Mouse (Mus musculus) lung, postnatal 0 days (tissue): ENCODE results near the gene Cmss1. TPM values are rescaled to one million over a fixed set of nuclear protein-coding genes. Genes with fewer than 3 reads are reported as not detected.
A peak's percentile ranks its signal among the peaks of the same experiment; 100 is the strongest.

Source experiments
- ATAC-seq: fragments of 200-750 bp; cut with Nextera tagmentation; 2 replicates; pipeline ENCODE4 v1.8.0; 2017; ENCODE audit warnings: moderate library complexity
- DNase-seq: peaks from one replicate; pipeline ENCODE4 v3.0.0-alpha.2; 2016; ENCODE audit warnings: low spot score
- H3K27ac ChIP-seq: fragments of 300-500 bp; sonication (generic); 2 replicates; pipeline ENCODE4 v1.5.1; 2014; ENCODE audit warnings: antibody characterized with exemption, mild to moderate bottlenecking, low read length, mixed read lengths
- H3K27me3 ChIP-seq: fragments of 300-500 bp; sonication (generic); replicated peaks from 2 replicates; pipeline ENCODE4 v1.6.1; 2014; ENCODE audit warnings: low read length, mixed read lengths; ENCODE audit not compliant: insufficient read depth
- H3K36me3 ChIP-seq: fragments of 300-500 bp; sonication (generic); 2 replicates; pipeline ENCODE4 v1.6.1; 2014; ENCODE audit warnings: low read length, mixed read lengths; ENCODE audit not compliant: insufficient read depth
- H3K4me1 ChIP-seq: fragments of 300-500 bp; sonication (generic); 2 replicates; pipeline ENCODE4 v1.6.1; 2014; ENCODE audit warnings: antibody characterized with exemption, low read depth, low read length, mixed read lengths; ENCODE audit not compliant: insufficient read depth
- H3K4me2 ChIP-seq: fragments of 300-500 bp; sonication (generic); replicated peaks from 2 replicates; pipeline ENCODE4 v1.6.1; 2014; ENCODE audit warnings: low read depth, mild to moderate bottlenecking, low read length, moderate library complexity, mixed read lengths
- H3K4me3 ChIP-seq: fragments of 300-500 bp; sonication (generic); 2 replicates; pipeline ENCODE4 v1.5.1; 2014; ENCODE audit warnings: low read depth, low read length
- H3K9ac ChIP-seq: fragments of 300-500 bp; sonication (generic); replicated peaks from 2 replicates; pipeline ENCODE4 v1.6.1; 2014; ENCODE audit warnings: low read depth, mild to moderate bottlenecking
- H3K9me3 ChIP-seq: fragments of 300-500 bp; sonication (generic); 2 replicates; pipeline ENCODE4 v1.6.1; 2016; ENCODE audit warnings: low read length, mixed read lengths
- CTCF ChIP-seq: IDR thresholded peaks from 2 replicates; pipeline ENCODE4 v1.5.1; 2016; ENCODE audit warnings: antibody characterized with exemption, mild to moderate bottlenecking
- EP300 ChIP-seq: IDR thresholded peaks from 2 replicates; pipeline ENCODE4 v1.6.1; 2016; ENCODE audit warnings: antibody characterized with exemption, mild to moderate bottlenecking, control low read depth
- WGBS: fragments of 180-500 bp; shearing (Covaris S2); extraction: QIAGEN DNeasy Blood & Tissue Kit; methylation state at CpG from one replicate; pipeline ENCODE4 v1.1.7; 2014; 5-methylcytosine and 5-hydroxymethylcytosine counted together
- polyA plus RNA-seq: library from polyadenylated mRNA; unstranded; fragments of >200 nt; fragmentation: Nextera tagmentation; extraction: Ambion mirVana; gene quantifications from 2 replicates; pipeline ENCODE4 v1.2.1, GENCODE M21; 2015

The Cmss1 gene
- polyA plus RNA-seq, 1 experiment from 2014 or later: 23.1 TPM

GRCm38 (mm10) chr16:57417017-57417416 lies 189.6 kb downstream of the Cmss1 start:
- TF ChIP-seq CTCF: no peak
- TF ChIP-seq EP300: peak; percentile 72

GRCm38 (mm10) chr16:57416049-57416448 lies 190.6 kb downstream of the Cmss1 start:
- Histone ChIP-seq H3K4me1 (peaks cover 2% of the 10 kb centered on the region; the same call in 1 of the 2 replicates), H3K4me3 (no peak overlapping the region), H3K9ac (no peak overlapping the region), H3K27ac (no peak overlapping the region), H3K4me2 (no peak overlapping the region), H3K27me3 (no peaks in the 10 kb centered on the region), H3K36me3 (no peaks in the 10 kb centered on the region), H3K9me3 (no peaks in the 10 kb centered on the region)
- WGBS: 58% methylated on average over 2 of the region's 2 CpGs
- DNase-seq (no peak), ATAC-seq (no peak)
- TF ChIP-seq EP300 (no peak), CTCF (no peak)

More at GRCm38 (mm10) chr16:57417017-57417416, 189.6 kb downstream of the Cmss1 start:
- 58% methylated on average over 9 of the region's 9 CpGs for WGBS
- Histone ChIP-seq H3K4me2 (no peak overlapping the region), H3K9me3 (no peaks in the 10 kb centered on the region), H3K9ac (no peak overlapping the region), H3K4me1 (peaks cover 10% of the 10 kb centered on the region), H3K4me3 (no peak overlapping the region), H3K36me3 (no peaks in the 10 kb centered on the region), H3K27ac (no peak overlapping the region), H3K27me3 (no peaks in the 10 kb centered on the region)
- DNase-seq: peak; percentile 34
- ATAC-seq: peak; percentile 41

GRCm38 (mm10) chr16:57412766-57413165 lies 193.9 kb downstream of the Cmss1 start:
- Histone ChIP-seq H3K4me3 (no peak overlapping the region), H3K27ac (no peak overlapping the region), H3K4me1 (no peaks in the 10 kb centered on the region), H3K9me3 (no peaks in the 10 kb centered on the region), H3K9ac (no peak overlapping the region), H3K36me3 (no peaks in the 10 kb centered on the region), H3K27me3 (no peaks in the 10 kb centered on the region), H3K4me2 (no peak overlapping the region)
- DNase-seq: no peak
- WGBS: 42% methylated on average over 4 of the region's 4 CpGs
- ATAC-seq: no peak
- TF ChIP-seq CTCF (no peak), EP300 (no peak)

GRCm38 (mm10) chr16:57403825-57404224 lies 202.8 kb downstream of the Cmss1 start:
- no peak overlapping the region for H3K4me3 ChIP-seq
- no peak overlapping the region for H3K4me2 ChIP-seq
- H3K9me3 ChIP-seq: no peaks in the 10 kb centered on the region
- peak; percentile 69 for DNase-seq
- TF ChIP-seq CTCF (no peak), EP300 (peak; percentile 89)
- H3K9ac ChIP-seq: no peak overlapping the region
- no peaks in the 10 kb centered on the region for H3K36me3 ChIP-seq
- H3K27ac ChIP-seq: no peak overlapping the region
- WGBS: 40% methylated on average over 5 of the region's 5 CpGs
- ATAC-seq: peak; percentile 74
- no peaks in the 10 kb centered on the region for H3K4me1 ChIP-seq
- H3K27me3 ChIP-seq: no peaks in the 10 kb centered on the region

GRCm38 (mm10) chr16:57402910-57403309 lies 203.8 kb downstream of the Cmss1 start:
- TF ChIP-seq CTCF: no peak
- no peak for TF ChIP-seq EP300
- ATAC-seq: no peak
- Histone ChIP-seq H3K27me3 (no peaks in the 10 kb centered on the region), H3K36me3 (no peaks in the 10 kb centered on the region), H3K4me2 (no peak overlapping the region), H3K4me1 (no peaks in the 10 kb centered on the region), H3K4me3 (no peak overlapping the region), H3K9ac (no peak overlapping the region), H3K9me3 (no peaks in the 10 kb centered on the region), H3K27ac (no peak overlapping the region)
- 72% methylated on average over 4 of the region's 4 CpGs for WGBS
- DNase-seq: no peak

- H3K4me3 ChIP-seq: no peak overlapping the region
- DNase-seq: peak; percentile 77
- H3K27me3 ChIP-seq: no peaks in the 10 kb centered on the region
- no peaks in the 10 kb centered on the region for H3K36me3 ChIP-seq
- no peak overlapping the region for H3K9ac ChIP-seq
- WGBS: 20% methylated on average over 6 of the region's 6 CpGs
- TF ChIP-seq EP300 (peak; percentile 81), CTCF (no peak)
- no peaks in the 10 kb centered on the region for H3K4me1 ChIP-seq
- H3K27ac ChIP-seq: peak overlapping the region; percentile 66
- H3K4me2 ChIP-seq: no peak overlapping the region
- ATAC-seq: peak; percentile 57
- no peaks in the 10 kb centered on the region for H3K9me3 ChIP-seq
Measured at GRCm38 (mm10) chr16:57401702-57402101, 205.0 kb downstream of the Cmss1 start.

GRCm38 (mm10) chr16:57399566-57399965 lies 207.1 kb downstream of the Cmss1 start:
- no peaks in the 10 kb centered on the region for H3K4me1 ChIP-seq
- DNase-seq (no peak), ATAC-seq (no peak)
- H3K27me3 ChIP-seq: no peaks in the 10 kb centered on the region
- no peak overlapping the region for H3K9ac ChIP-seq
- no peaks in the 10 kb centered on the region for H3K9me3 ChIP-seq
- WGBS: 73% methylated on average over 10 of the region's 10 CpGs
- H3K4me2 ChIP-seq: no peak overlapping the region
- TF ChIP-seq CTCF (no peak), EP300 (no peak)
- no peaks in the 10 kb centered on the region for H3K36me3 ChIP-seq
- H3K27ac ChIP-seq: no peak overlapping the region
- no peak overlapping the region for H3K4me3 ChIP-seq
